Mouse (Mus musculus): Measurements from ENCODE around the gene Epha1. TPM values are rescaled to one million over a fixed set of nuclear protein-coding genes. Genes with fewer than 3 reads are reported as not detected.
A peak's percentile ranks its signal among the peaks of the same experiment; 100 is the strongest.

The Epha1 gene
- polyA plus RNA-seq, 1 experiment from 2014 or later, result 1.4 TPM

GRCm38 (mm10) chr6:42395960-42396809 lies 23.1 kb upstream of the Epha1 start:
- ATAC-seq (replicated peaks; ENCODE audit: low FRiP score) (no peak), DNase-seq (ENCODE audit: low spot score) (no peak)
- H3K27ac ChIP-seq (ENCODE audit: low read depth, low read length), result no peak overlapping the region
- H3K9me3 ChIP-seq (ENCODE audit: control insufficient read depth, low read length), result no peaks in the 10 kb centered on the region
- no peaks in the 10 kb centered on the region for H3K4me1 ChIP-seq (replicated peaks; ENCODE audit: control insufficient read depth, insufficient read depth, low read length)
- no peak overlapping the region for H3K4me3 ChIP-seq (ENCODE audit: low read depth, low read length)
- H3K4me2 ChIP-seq, result no peak overlapping the region
- H3K36me3 ChIP-seq (ENCODE audit: control insufficient read depth, insufficient read depth, low read length), result no peaks in the 10 kb centered on the region
- 71% methylated on average over 9 of the region's 9 CpGs for WGBS
- H3K9ac ChIP-seq (ENCODE audit: low read depth, low read length), result no peak overlapping the region
- H3K27me3 ChIP-seq (replicated peaks; ENCODE audit: control insufficient read depth, insufficient read depth, low read length), result no peaks in the 10 kb centered on the region

DNA sequence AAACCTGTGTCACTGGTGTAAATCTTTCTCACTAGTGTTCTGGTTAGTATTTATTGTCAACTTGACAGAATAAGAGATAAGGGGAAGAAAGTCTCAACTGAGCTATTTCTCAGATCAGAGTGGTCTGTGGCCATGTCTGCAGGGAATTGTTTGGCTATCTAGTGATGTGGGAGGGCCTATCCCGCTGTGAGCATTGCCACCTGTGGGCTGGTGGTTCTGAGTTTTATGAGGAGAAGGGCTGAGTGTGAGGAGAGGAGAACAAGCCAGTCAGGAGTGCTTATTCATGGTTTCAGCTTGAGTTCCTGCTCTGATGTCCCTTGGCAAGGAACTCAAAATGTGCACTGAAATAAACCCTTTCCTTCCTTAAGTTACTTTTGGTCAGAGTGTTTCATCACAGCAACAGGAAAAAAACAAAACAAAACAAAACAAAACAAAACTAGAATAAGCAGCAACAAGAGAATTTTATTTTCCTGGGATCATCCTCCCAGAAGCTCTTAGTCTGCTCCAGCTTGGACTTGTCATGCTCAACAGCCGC lies 18.8 kb upstream of the Epha1 start:
- H3K36me3 ChIP-seq (ENCODE audit: control insufficient read depth, insufficient read depth, low read length), result no peaks in the 10 kb centered on the region
- no peak for ATAC-seq (replicated peaks; ENCODE audit: low FRiP score)
- no peak overlapping the region for H3K27ac ChIP-seq (ENCODE audit: low read depth, low read length)
- H3K4me2 ChIP-seq, result no peak overlapping the region
- no peaks in the 10 kb centered on the region for H3K27me3 ChIP-seq (replicated peaks; ENCODE audit: control insufficient read depth, insufficient read depth, low read length)
- DNase-seq (ENCODE audit: low spot score), result no peak
- H3K4me3 ChIP-seq (ENCODE audit: low read depth, low read length), result no peak overlapping the region
- H3K4me1 ChIP-seq (replicated peaks; ENCODE audit: control insufficient read depth, insufficient read depth, low read length), result no peaks in the 10 kb centered on the region
- no peak overlapping the region for H3K9ac ChIP-seq (ENCODE audit: low read depth, low read length)
- no peaks in the 10 kb centered on the region for H3K9me3 ChIP-seq (ENCODE audit: control insufficient read depth, low read length)
- 37% methylated on average over 2 of the region's 2 CpGs for WGBS

- Histone ChIP-seq H3K27me3 (replicated peaks; ENCODE audit: control insufficient read depth, insufficient read depth, low read length) (no peaks in the 10 kb centered on the region), H3K4me1 (replicated peaks; ENCODE audit: control insufficient read depth, insufficient read depth, low read length) (no peaks in the 10 kb centered on the region), H3K36me3 (ENCODE audit: control insufficient read depth, insufficient read depth, low read length) (no peaks in the 10 kb centered on the region), H3K27ac (ENCODE audit: low read depth, low read length) (no peak overlapping the region), H3K4me2 (no peak overlapping the region), H3K4me3 (ENCODE audit: low read depth, low read length) (no peak overlapping the region), H3K9ac (ENCODE audit: low read depth, low read length) (no peak overlapping the region), H3K9me3 (ENCODE audit: control insufficient read depth, low read length) (no peaks in the 10 kb centered on the region)
- no peak for ATAC-seq (replicated peaks; ENCODE audit: low FRiP score)
- no peak for DNase-seq (ENCODE audit: low spot score)
- 65% methylated on average over 4 of the region's 4 CpGs for WGBS
Observed at GRCm38 (mm10) chr6:42385635-42386034, 12.6 kb upstream of the Epha1 start.

DNA sequence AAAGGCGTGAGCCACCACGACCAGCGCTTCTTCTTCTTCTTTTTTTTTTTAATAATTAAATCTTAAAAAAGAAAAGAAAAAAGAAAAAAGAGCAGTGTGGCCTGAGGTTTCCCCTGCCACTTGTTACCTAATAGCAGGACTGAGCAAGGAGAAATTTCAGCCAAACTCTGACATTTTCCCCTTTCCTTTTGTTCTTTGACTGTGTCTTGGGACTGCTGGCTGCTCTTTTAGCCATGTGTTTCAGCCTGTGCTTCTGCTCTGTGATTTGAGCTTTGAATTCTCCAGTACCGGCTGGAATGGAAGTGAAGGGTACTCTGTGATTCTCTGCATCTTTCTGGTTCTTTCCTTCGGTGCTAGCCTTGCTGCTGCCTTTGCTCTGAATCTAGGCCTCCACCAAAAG lies 10.3 kb upstream of the Epha1 start:
- H3K4me3 ChIP-seq (ENCODE audit: low read depth, low read length), result no peak overlapping the region
- DNase-seq (ENCODE audit: low spot score) (no peak), ATAC-seq (replicated peaks; ENCODE audit: low FRiP score) (no peak)
- no peaks in the 10 kb centered on the region for H3K36me3 ChIP-seq (ENCODE audit: control insufficient read depth, insufficient read depth, low read length)
- H3K9me3 ChIP-seq (ENCODE audit: control insufficient read depth, low read length), result no peaks in the 10 kb centered on the region
- H3K4me2 ChIP-seq, result no peak overlapping the region
- 90% methylated on average over 5 of the region's 5 CpGs for WGBS
- H3K4me1 ChIP-seq (replicated peaks; ENCODE audit: control insufficient read depth, insufficient read depth, low read length), result no peaks in the 10 kb centered on the region
- no peak overlapping the region for H3K27ac ChIP-seq (ENCODE audit: low read depth, low read length)
- H3K27me3 ChIP-seq (replicated peaks; ENCODE audit: control insufficient read depth, insufficient read depth, low read length), result no peaks in the 10 kb centered on the region
- H3K9ac ChIP-seq (ENCODE audit: low read depth, low read length), result no peak overlapping the region

GRCm38 (mm10) chr6:42381916-42382381 lies 8.9 kb upstream of the Epha1 start:
- no peak for DNase-seq (ENCODE audit: low spot score)
- no peak overlapping the region for H3K27ac ChIP-seq (ENCODE audit: low read depth, low read length)
- no peaks in the 10 kb centered on the region for H3K9me3 ChIP-seq (ENCODE audit: control insufficient read depth, low read length)
- no peaks in the 10 kb centered on the region for H3K4me1 ChIP-seq (replicated peaks; ENCODE audit: control insufficient read depth, insufficient read depth, low read length)
- H3K4me3 ChIP-seq (ENCODE audit: low read depth, low read length), result no peak overlapping the region
- no peaks in the 10 kb centered on the region for H3K27me3 ChIP-seq (replicated peaks; ENCODE audit: control insufficient read depth, insufficient read depth, low read length)
- peak; percentile 26 for ATAC-seq (replicated peaks; ENCODE audit: low FRiP score)
- 54% methylated on average over 9 of the region's 9 CpGs for WGBS
- no peaks in the 10 kb centered on the region for H3K36me3 ChIP-seq (ENCODE audit: control insufficient read depth, insufficient read depth, low read length)
- H3K9ac ChIP-seq (ENCODE audit: low read depth, low read length), result no peak overlapping the region
- no peak overlapping the region for H3K4me2 ChIP-seq

GRCm38 (mm10) chr6:42381221-42381620 lies 8.2 kb upstream of the Epha1 start:
- Histone ChIP-seq H3K36me3 (ENCODE audit: control insufficient read depth, insufficient read depth, low read length) (no peaks in the 10 kb centered on the region), H3K27me3 (replicated peaks; ENCODE audit: control insufficient read depth, insufficient read depth, low read length) (no peaks in the 10 kb centered on the region), H3K9ac (ENCODE audit: low read depth, low read length) (no peak overlapping the region), H3K4me3 (ENCODE audit: low read depth, low read length) (no peak overlapping the region), H3K4me2 (no peak overlapping the region), H3K4me1 (replicated peaks; ENCODE audit: control insufficient read depth, insufficient read depth, low read length) (no peaks in the 10 kb centered on the region), H3K9me3 (ENCODE audit: control insufficient read depth, low read length) (no peaks in the 10 kb centered on the region), H3K27ac (ENCODE audit: low read depth, low read length) (no peak overlapping the region)
- 58% methylated on average over 2 of the region's 2 CpGs for WGBS
- no peak for DNase-seq (ENCODE audit: low spot score)
- ATAC-seq (replicated peaks; ENCODE audit: low FRiP score), result no peak

- Histone ChIP-seq H3K9me3 (ENCODE audit: control insufficient read depth, low read length) (no peaks in the 10 kb centered on the region), H3K36me3 (ENCODE audit: control insufficient read depth, insufficient read depth, low read length) (no peaks in the 10 kb centered on the region), H3K4me2 (no peak overlapping the region), H3K4me3 (ENCODE audit: low read depth, low read length) (no peak overlapping the region), H3K4me1 (replicated peaks; ENCODE audit: control insufficient read depth, insufficient read depth, low read length) (no peaks in the 10 kb centered on the region), H3K27ac (ENCODE audit: low read depth, low read length) (no peak overlapping the region), H3K27me3 (replicated peaks; ENCODE audit: control insufficient read depth, insufficient read depth, low read length) (no peaks in the 10 kb centered on the region), H3K9ac (ENCODE audit: low read depth, low read length) (no peak overlapping the region)
- 22% methylated on average over 8 of the region's 8 CpGs for WGBS
- DNase-seq (ENCODE audit: low spot score) (no peak), ATAC-seq (replicated peaks; ENCODE audit: low FRiP score) (no peak)
Observed at GRCm38 (mm10) chr6:42380416-42381144, 7.5 kb upstream of the Epha1 start.

DNA sequence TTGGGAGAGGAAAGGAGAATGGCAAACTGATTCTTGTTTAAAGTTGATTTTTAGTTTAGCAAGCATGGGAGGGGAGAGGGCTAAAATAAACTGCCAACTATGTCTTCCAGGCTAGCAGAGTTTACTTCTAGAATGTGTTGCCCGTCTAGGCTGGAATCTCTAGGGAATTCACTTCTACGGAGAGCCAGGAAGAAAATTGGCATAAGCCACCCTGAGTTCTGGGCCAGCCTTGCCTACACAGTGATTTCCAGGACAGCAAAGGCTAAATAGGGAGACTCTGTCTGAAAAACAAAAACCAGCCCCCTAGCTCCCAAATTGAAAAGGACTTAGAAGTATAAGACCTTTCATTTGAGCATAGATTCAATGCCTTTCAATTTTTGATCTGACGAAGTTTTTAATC lies 6.5 kb upstream of the Epha1 start:
- ATAC-seq (replicated peaks; ENCODE audit: low FRiP score), result no peak
- 56% methylated on average over 3 of the region's 3 CpGs for WGBS

More for the DNA sequence above, 6.5 kb upstream of the Epha1 start:
- no peak overlapping the region for H3K4me3 ChIP-seq (ENCODE audit: low read depth, low read length)
- no peaks in the 10 kb centered on the region for H3K27me3 ChIP-seq (replicated peaks; ENCODE audit: control insufficient read depth, insufficient read depth, low read length)
- H3K9me3 ChIP-seq (ENCODE audit: control insufficient read depth, low read length), result no peaks in the 10 kb centered on the region
- H3K4me2 ChIP-seq, result no peak overlapping the region
- no peaks in the 10 kb centered on the region for H3K36me3 ChIP-seq (ENCODE audit: control insufficient read depth, insufficient read depth, low read length)
- no peak for DNase-seq (ENCODE audit: low spot score)
- H3K9ac ChIP-seq (ENCODE audit: low read depth, low read length), result no peak overlapping the region
- no peaks in the 10 kb centered on the region for H3K4me1 ChIP-seq (replicated peaks; ENCODE audit: control insufficient read depth, insufficient read depth, low read length)
- no peak overlapping the region for H3K27ac ChIP-seq (ENCODE audit: low read depth, low read length)

All from liver, embryonic 11.5 days (tissue).